Mouse (Mus musculus) thymus, postnatal 10 days (tissue): Measurements from ENCODE around the gene Gm9817.

ENCODE experiments used
- DNase-seq, 2 experiments: peaks; one replicate each; pipeline ENCODE4 v3.0.0; 2021; ENCODE audit warnings: low spot score in 2 of 2

Gm9817 gene

DNA sequence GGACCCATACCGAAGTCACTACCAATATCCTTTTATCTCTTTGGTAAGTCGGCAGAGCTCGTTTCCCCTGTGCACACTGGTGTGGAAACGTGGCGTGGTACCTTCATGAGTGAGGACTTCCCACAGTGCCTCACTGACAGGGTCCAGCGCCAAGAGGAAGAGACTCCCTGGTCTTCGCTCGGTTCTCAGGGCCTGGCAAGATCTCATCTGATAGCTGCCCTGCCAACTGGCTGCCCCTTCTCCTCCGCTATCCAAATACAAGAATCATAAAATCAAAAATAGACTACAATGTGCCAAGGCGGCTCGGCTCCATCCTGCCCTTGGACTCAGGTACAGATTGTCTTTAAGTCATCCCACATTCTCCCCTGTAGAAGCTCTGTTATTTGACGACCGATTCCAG, 11.4 kb downstream of the Gm9817 start:
- DNase-seq, result no peak

DNA sequence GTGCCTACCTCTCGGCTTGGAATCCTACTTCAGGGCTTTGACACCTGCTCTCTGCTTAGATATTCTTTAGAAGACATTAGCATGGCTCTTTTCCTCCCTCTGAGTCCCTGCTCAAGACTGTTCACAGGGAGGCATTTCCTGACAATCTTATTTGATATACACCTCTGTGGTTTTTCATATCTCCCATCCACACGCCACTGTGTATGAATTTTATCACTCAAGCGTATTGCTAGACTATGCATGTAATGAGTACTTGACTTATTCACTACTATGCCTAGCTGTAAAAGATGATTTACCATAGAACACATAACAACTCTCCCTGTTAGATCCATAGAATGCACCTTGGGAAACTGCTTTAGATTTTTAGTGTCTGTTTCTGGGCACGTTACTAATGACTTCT, 14.3 kb downstream of the Gm9817 start:
- no peak for DNase-seq

DNA sequence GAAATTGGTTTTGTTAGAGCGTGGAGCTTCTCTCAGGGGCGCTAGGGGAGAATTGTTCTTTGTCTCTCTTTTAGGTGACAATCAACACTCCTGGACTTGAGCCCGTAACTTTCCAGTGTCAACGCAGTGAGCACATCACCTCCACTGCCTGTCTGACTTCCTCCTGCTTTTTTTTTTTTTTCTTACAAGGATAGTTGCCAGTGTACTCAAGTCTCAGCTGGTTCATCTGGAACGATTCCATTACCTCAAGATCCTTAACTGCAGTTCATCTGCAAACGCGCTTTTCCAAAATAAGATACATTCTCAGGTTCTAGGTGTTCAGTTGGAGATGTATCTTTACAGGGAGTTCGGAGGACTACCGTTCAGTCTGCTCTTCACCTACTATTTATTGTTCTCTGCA, 16.5 kb downstream of the Gm9817 start:
- no peak for DNase-seq

DNA sequence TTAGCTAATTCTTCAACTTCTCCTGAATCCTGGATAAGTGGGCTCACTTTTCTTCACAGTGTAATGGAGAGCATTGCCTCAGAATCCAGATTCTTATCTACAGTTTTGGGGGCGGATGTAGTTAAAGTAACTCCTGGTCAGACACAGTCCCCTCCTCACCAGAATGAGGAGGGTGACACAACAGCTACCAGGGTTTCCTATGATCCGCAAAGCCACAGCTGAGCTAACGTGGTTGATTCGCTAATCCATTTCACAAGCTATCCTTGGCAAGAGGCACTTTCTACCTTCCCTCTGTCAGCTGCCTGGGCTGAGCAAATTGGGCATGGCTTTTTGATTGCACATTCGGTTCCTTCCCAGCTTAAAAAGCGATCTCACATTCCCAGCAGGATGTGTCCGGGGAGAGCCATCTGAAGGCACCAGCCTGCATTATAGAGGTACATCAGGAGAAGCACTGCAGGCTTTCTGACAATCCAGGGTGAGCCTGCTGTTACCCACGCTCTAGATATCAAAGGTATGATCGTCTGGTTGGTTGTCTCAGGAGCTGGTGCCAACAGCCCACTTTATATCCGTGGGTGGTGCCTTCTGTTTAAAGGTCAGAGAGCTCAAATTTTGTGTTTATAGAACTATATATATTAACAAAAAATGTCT, 21.2 kb downstream of the Gm9817 start:
- no peak for DNase-seq

DNA sequence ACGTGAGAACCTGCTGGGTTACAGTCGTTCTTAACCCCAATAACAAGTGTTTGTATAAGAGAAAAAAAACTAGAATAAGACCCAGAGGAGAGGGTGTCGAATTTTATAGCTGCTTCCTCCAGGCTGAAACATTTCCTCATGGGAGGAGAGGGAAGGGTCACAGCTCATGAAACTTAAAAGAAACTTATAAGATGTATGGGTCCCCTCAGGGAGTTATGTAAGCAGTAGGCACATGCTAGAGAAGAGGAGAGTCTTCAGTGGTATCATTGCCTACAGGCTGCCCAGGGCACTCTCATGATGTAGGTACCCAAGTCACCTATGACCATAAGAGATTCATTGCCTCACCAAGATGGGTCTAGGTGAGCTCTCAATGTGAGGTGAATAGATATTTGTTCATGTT, 28.0 kb downstream of the Gm9817 start:
- no peak for DNase-seq

DNA sequence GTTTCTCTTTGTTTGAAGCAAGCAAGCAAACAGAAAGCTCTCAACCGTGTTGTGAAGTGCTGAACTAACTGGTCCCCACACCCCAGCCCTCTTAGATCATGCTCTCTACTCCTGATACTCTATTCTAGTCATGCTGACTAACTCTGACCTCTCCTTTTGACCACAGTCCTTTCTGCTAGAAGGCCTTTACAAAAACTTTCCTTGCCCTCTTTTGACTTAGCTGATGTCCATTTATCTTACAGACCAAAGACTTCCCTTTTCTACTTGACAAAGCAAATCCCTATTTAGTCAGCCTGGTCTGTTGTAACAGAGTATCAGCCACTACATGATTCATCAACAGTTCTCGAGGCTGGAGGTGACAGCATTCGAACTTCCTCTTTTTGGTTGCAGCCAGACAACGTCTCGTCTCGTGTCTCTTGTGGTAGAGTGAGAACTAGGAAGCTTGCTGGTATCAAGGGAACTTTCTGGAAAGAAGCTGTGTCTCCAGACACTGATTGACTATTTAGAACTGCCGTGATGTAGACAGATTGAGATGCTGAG, 30.4 kb downstream of the Gm9817 start:
- no peak for DNase-seq

DNA sequence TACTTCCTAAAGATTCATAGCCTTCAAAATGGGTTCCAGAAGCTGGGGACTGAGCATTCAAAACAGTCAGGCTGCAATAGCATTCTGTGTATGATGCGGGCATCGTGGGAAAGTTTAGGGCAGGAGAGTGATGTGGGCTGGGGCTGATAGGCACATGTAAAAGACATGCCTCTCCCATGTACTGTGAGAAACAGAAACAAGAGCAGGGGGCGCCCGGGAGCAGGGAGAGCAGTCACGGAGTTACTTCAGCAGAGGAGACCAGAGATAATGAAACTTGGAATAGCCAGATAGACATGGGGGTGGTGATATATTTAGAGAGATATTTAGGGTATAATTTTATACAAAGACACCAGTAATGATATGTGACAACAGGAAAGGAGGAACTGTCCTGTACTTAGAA, 39.9 kb downstream of the Gm9817 start:
- no peak for DNase-seq

DNA sequence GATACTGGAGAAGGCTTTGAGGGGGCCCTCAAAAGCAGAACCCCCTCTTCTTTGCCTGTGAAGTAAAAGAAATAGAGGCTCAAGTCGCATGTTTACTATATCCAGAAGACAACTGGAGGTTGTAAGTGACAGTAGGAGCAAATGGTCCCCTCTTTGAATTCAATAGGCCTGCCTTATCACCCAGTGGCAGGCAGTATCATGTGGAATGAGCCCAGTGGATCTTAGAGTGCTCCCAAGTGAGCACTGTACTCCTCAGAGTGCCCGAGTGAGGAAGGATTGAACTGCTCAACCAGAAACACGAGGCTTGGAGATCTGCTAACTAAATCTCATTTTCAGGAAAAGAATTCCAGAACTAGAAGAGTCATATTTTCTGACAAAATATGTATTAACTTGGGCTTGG, 40.3 kb downstream of the Gm9817 start:
- no peak for DNase-seq
